ENCODE assay signal across 18 mouse cellular contexts in the genomic region with DNA sequence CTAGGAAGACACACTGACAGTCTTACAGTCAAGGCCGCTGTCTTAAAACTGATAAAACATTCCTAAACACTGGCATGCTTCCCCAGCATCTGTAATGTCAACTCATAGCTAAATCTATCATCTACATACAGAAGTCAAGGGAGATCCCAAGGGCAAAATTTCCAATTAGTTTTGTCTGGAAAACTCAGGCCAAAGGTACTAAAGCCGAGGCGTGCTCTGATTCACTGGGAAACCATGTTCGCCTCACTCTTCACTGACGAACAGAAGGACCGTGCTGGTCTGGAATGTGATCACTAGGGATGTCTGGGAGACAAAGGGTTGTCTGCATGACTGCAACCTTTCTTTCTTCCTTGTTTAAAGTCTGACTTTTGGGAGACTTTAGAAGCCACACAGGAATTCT. TPM values are rescaled to one million over a fixed set of nuclear protein-coding genes. Genes with fewer than 3 reads are reported as not detected.
DNase-seq lines count a peak whose midpoint lies in the region; ATAC-seq and TF ChIP-seq lines count a peak whose summit lies in the region.
"Had no signal": no experiment of that assay in that cellular context is flagged by ENCODE, and none has a peak within 500 bp of the region (broad histone marks: within the 10 kb centered on the region; RNA-seq: fewer than 3 reads in every experiment).

No protein-coding gene starts in this region.

- TF ChIP-seq EP300 in ES-Bruce4 (IDR thresholded peaks at IDR 0.05; ENCODE audit: insufficient read depth, low read depth, low read length): no peak

- ATAC-seq in embryonic facial prominence, embryonic 14.5 days (ENCODE audit: low read depth): no peak
- no peak for ATAC-seq in hindbrain, embryonic 14.5 days (ENCODE audit: low FRiP score)
- ATAC-seq: intestine, postnatal 0 days had no signal

- WGBS in embryonic facial prominence, embryonic 14.5 days: 65% methylated on average over 6 of the region's 6 CpGs
- whole genome bisulfite sequencing in embryonic facial prominence, embryonic 10.5 days: 65% methylated on average over 6 of the region's 6 CpGs
- WGBS in hindbrain, embryonic 10.5 days: 39% methylated on average over 6 of the region's 6 CpGs
- 39% methylated on average over 6 of the region's 6 CpGs for WGBS in hindbrain, embryonic 14.5 days

- no peaks in the 10 kb centered on the region for H3K36me3 ChIP-seq in embryonic facial prominence, embryonic 14.5 days (ENCODE audit: control insufficient read depth, insufficient read depth, low read length)
- H3K36me3 ChIP-seq in embryonic facial prominence, embryonic 10.5 days (replicated peaks): no peaks in the 10 kb centered on the region
- 0 out of 2 replicates have a peak, but pooled peaks cover 2% of the 10 kb centered on the region for H3K36me3 ChIP-seq in hindbrain, embryonic 10.5 days
- H3K36me3 ChIP-seq in hindbrain, embryonic 14.5 days (replicated peaks; ENCODE audit: control insufficient read depth, insufficient read depth): no peaks in the 10 kb centered on the region
- no peaks in the 10 kb centered on the region for H3K36me3 ChIP-seq in ES-Bruce4 (ENCODE audit: control insufficient read depth, insufficient read depth, low read length, poor library complexity, severe bottlenecking)
- H3K36me3 ChIP-seq: embryonic facial prominence, embryonic 12.5 days; forebrain, embryonic 12.5 days; hindbrain, embryonic 15.5 days; midbrain, embryonic 12.5 days had no signal

- H3K4me1 ChIP-seq in embryonic facial prominence, embryonic 14.5 days (ENCODE audit: control insufficient read depth, insufficient read depth, low read length): no peaks in the 10 kb centered on the region
- H3K4me1 ChIP-seq in embryonic facial prominence, embryonic 10.5 days: peaks cover 7% of the 10 kb centered on the region; the same call in 1 of the 2 replicates
- peaks cover 26% of the 10 kb centered on the region for H3K4me1 ChIP-seq in hindbrain, embryonic 10.5 days (replicated peaks)
- no peaks in the 10 kb centered on the region for H3K4me1 ChIP-seq in hindbrain, embryonic 14.5 days (replicated peaks; ENCODE audit: control insufficient read depth, insufficient read depth, low read length)
- H3K4me1 ChIP-seq in ES-Bruce4 (ENCODE audit: control insufficient read depth, insufficient read depth, low read length): no peaks in the 10 kb centered on the region
- H3K4me1 ChIP-seq: embryonic facial prominence, embryonic 12.5 days; hindbrain, embryonic 15.5 days; liver, embryonic 13.5 days had no signal

- no peak for TF ChIP-seq POLR2A in ES-Bruce4 (IDR thresholded peaks at IDR 0.05; ENCODE audit: insufficient read depth, low read length)

- peak; percentile 24 for DNase-seq in embryonic facial prominence, embryonic 14.5 days (ENCODE audit: low spot score)
- no peak for DNase-seq in embryonic facial prominence, embryonic 10.5 days (ENCODE audit: low spot score)
- DNase-seq in hindbrain, embryonic 10.5 days (ENCODE audit: low spot score): no peak
- no peak for DNase-seq in hindbrain, embryonic 14.5 days (ENCODE audit: low spot score)
- DNase-seq in adrenal gland, postnatal 36 days: peak; percentile 23 to 51
- DNase-seq in gastrocnemius, postnatal 36 days: no peak
- DNase-seq in left cerebral cortex, postnatal 4 days: no peak
- DNase-seq: cerebellum, postnatal 10 days; liver, embryonic 13.5 days; lung, postnatal 36 days; thymus, adult 18-20 months had no signal

- H3K27me3 ChIP-seq in embryonic facial prominence, embryonic 14.5 days (replicated peaks; ENCODE audit: control insufficient read depth, insufficient read depth, low read length): no peaks in the 10 kb centered on the region
- H3K27me3 ChIP-seq in embryonic facial prominence, embryonic 10.5 days (replicated peaks; ENCODE audit: low read depth, poor library complexity, severe bottlenecking): no peaks in the 10 kb centered on the region
- H3K27me3 ChIP-seq in hindbrain, embryonic 10.5 days (ENCODE audit: insufficient read depth, poor library complexity, severe bottlenecking): no peaks in the 10 kb centered on the region
- no peaks in the 10 kb centered on the region for H3K27me3 ChIP-seq in hindbrain, embryonic 14.5 days (ENCODE audit: control insufficient read depth, insufficient read depth, low read length)
- no peaks in the 10 kb centered on the region for H3K27me3 ChIP-seq in ES-Bruce4 (ENCODE audit: control insufficient read depth, insufficient read depth, low read length, poor library complexity, severe bottlenecking)
- H3K27me3 ChIP-seq: embryonic facial prominence, embryonic 12.5 days; forebrain, embryonic 12.5 days; hindbrain, embryonic 15.5 days; liver, embryonic 13.5 days; midbrain, embryonic 12.5 days had no signal

- no peak overlapping the region for H3K4me3 ChIP-seq in embryonic facial prominence, embryonic 14.5 days (ENCODE audit: low read depth, low read length)
- H3K4me3 ChIP-seq in embryonic facial prominence, embryonic 10.5 days: no peak overlapping the region
- H3K4me3 ChIP-seq in hindbrain, embryonic 10.5 days: no peak overlapping the region
- H3K4me3 ChIP-seq in hindbrain, embryonic 14.5 days (replicated peaks; ENCODE audit: low read length): no peak overlapping the region
- no peak overlapping the region for H3K4me3 ChIP-seq in ES-Bruce4 (ENCODE audit: low read depth, low read length)
- H3K4me3 ChIP-seq: embryonic facial prominence, embryonic 12.5 days; forebrain, embryonic 12.5 days; hindbrain, embryonic 15.5 days; liver, embryonic 13.5 days; midbrain, embryonic 12.5 days had no signal

- intact Hi-C loops in gastrocnemius, postnatal 36 days (cut with DNase I): no loop called here
- intact Hi-C loops in left cerebral cortex, postnatal 4 days (cut with DNase I): loop anchor here (5.0 kb wide), 1 partner anchor 83 kb away; no protein-coding TSS in a partner anchor

- TF ChIP-seq CTCF in ES-Bruce4 (IDR thresholded peaks at IDR 0.05; ENCODE audit: low read depth, low read length): no peak

- H3K4me2 ChIP-seq in embryonic facial prominence, embryonic 14.5 days (ENCODE audit: low read depth, low read length): no peak overlapping the region
- no peak overlapping the region for H3K4me2 ChIP-seq in hindbrain, embryonic 14.5 days (replicated peaks)
- H3K4me2 ChIP-seq: embryonic facial prominence, embryonic 12.5 days; forebrain, embryonic 12.5 days; hindbrain, embryonic 15.5 days; liver, embryonic 13.5 days; midbrain, embryonic 12.5 days had no signal

- H3K9ac ChIP-seq in embryonic facial prominence, embryonic 14.5 days (ENCODE audit: low read depth, low read length): no peak overlapping the region
- no peak overlapping the region for H3K9ac ChIP-seq in hindbrain, embryonic 14.5 days
- no peak overlapping the region for H3K9ac ChIP-seq in ES-Bruce4 (ENCODE audit: low read depth, poor library complexity, severe bottlenecking)
- H3K9ac ChIP-seq: embryonic facial prominence, embryonic 12.5 days; forebrain, embryonic 12.5 days; hindbrain, embryonic 15.5 days; liver, embryonic 13.5 days; midbrain, embryonic 12.5 days had no signal

- no peaks in the 10 kb centered on the region for H3K9me3 ChIP-seq in embryonic facial prominence, embryonic 14.5 days (ENCODE audit: control insufficient read depth, low read length)
- no peaks in the 10 kb centered on the region for H3K9me3 ChIP-seq in embryonic facial prominence, embryonic 10.5 days
- no peaks in the 10 kb centered on the region for H3K9me3 ChIP-seq in hindbrain, embryonic 10.5 days
- H3K9me3 ChIP-seq in hindbrain, embryonic 14.5 days (ENCODE audit: control insufficient read depth, low read length): no peaks in the 10 kb centered on the region
- H3K9me3 ChIP-seq in ES-Bruce4 (replicated peaks; ENCODE audit: control insufficient read depth, insufficient read depth, low read length, poor library complexity, severe bottlenecking): no peaks in the 10 kb centered on the region
- H3K9me3 ChIP-seq: embryonic facial prominence, embryonic 12.5 days; forebrain, embryonic 12.5 days; hindbrain, embryonic 15.5 days; liver, embryonic 13.5 days; midbrain, embryonic 12.5 days had no signal

- H3K27ac ChIP-seq in embryonic facial prominence, embryonic 14.5 days (replicated peaks; ENCODE audit: low read depth, low read length): no peak overlapping the region
- H3K27ac ChIP-seq in embryonic facial prominence, embryonic 10.5 days (replicated peaks): no peak overlapping the region
- H3K27ac ChIP-seq in hindbrain, embryonic 10.5 days: 0 out of 2 replicates have a peak overlapping the region, but pooled peaks have one; percentile 5
- H3K27ac ChIP-seq in hindbrain, embryonic 14.5 days: no peak overlapping the region
- peak overlapping the region; percentile 31 for H3K27ac ChIP-seq in ES-Bruce4 (ENCODE audit: insufficient read depth, low read length)
- H3K27ac ChIP-seq: embryonic facial prominence, embryonic 12.5 days; forebrain, embryonic 12.5 days; hindbrain, embryonic 15.5 days; kidney, postnatal 0 days; liver, embryonic 13.5 days; midbrain, embryonic 12.5 days had no signal

RNA-seq across cellular contexts. Expression of a gene that starts 33.0 kb away (rescaled TPM):
- 86.6 and 96.2 TPM in 2 replicates for polyA plus RNA-seq in embryonic facial prominence, embryonic 14.5 days (2014; fragmentation: Nextera tagmentation; extraction: Ambion mirVana)
- 84.9 and 89.9 TPM in 2 replicates for polyA plus RNA-seq in embryonic facial prominence, embryonic 10.5 days (2016; fragmentation: Nextera tagmentation; extraction: Ambion mirVana)
- polyA plus RNA-seq in hindbrain, embryonic 10.5 days (2016; fragmentation: Nextera tagmentation; extraction: Ambion mirVana): 92.8 and 96.1 TPM in 2 replicates
- polyA plus RNA-seq in hindbrain, embryonic 14.5 days (2014; fragmentation: Nextera tagmentation; extraction: Ambion mirVana): 148 and 151 TPM in 2 replicates
- polyA plus RNA-seq in ES-Bruce4 (2011; ENCODE audit: insufficient read depth, insufficient read length, low read depth, missing spikeins): 101 and 113 TPM in 2 replicates
- 100 to 1,000 TPM in 1 of 2 experiments, 10 to 100 TPM in 1; 96.3 to 185 TPM for total RNA-seq in adrenal gland, postnatal 36 days (2021)
- total RNA-seq in gastrocnemius, postnatal 36 days (2021): 10 to 100 TPM; 75.0 to 79.6 TPM
- total RNA-seq in left cerebral cortex, postnatal 4 days (2021): 100 to 1,000 TPM; 103 to 113 TPM

RNA-seq across cellular contexts. Expression of a gene that starts 33.1 kb away (rescaled TPM):
- 25.9 and 26.9 TPM in 2 replicates for polyA plus RNA-seq in embryonic facial prominence, embryonic 14.5 days (2014; fragmentation: Nextera tagmentation; extraction: Ambion mirVana)
- 44.5 and 46.8 TPM in 2 replicates for polyA plus RNA-seq in embryonic facial prominence, embryonic 10.5 days (2016; fragmentation: Nextera tagmentation; extraction: Ambion mirVana)
- polyA plus RNA-seq in hindbrain, embryonic 10.5 days (2016; fragmentation: Nextera tagmentation; extraction: Ambion mirVana): 36.6 and 40.0 TPM in 2 replicates
- 28.5 and 30.4 TPM in 2 replicates for polyA plus RNA-seq in hindbrain, embryonic 14.5 days (2014; fragmentation: Nextera tagmentation; extraction: Ambion mirVana)
- polyA plus RNA-seq in ES-Bruce4 (2011; ENCODE audit: insufficient read depth, insufficient read length, low read depth, missing spikeins): 15.8 and 16.1 TPM in 2 replicates
- 10 to 100 TPM; 14.1 to 17.4 TPM for total RNA-seq in adrenal gland, postnatal 36 days (2021)
- total RNA-seq in gastrocnemius, postnatal 36 days (2021): 1 to 10 TPM; 5.1 to 6.1 TPM
- total RNA-seq in left cerebral cortex, postnatal 4 days (2021): 10 to 100 TPM; 15.1 to 18.5 TPM

Comparison
In these comparisons a context has a peak if more than half of its experiments do, and no peak if none do; other contexts are left out.
1. DNase-seq: peak in embryonic facial prominence, embryonic 14.5 days (single experiment) and adrenal gland, postnatal 36 days (2 of 2); none in embryonic facial prominence, embryonic 10.5 days (single experiment), hindbrain, embryonic 10.5 days (single experiment), hindbrain, embryonic 14.5 days (single experiment), gastrocnemius, postnatal 36 days (0 of 2) and left cerebral cortex, postnatal 4 days (single experiment).
2. H3K27ac ChIP-seq: peak in hindbrain, embryonic 10.5 days (single experiment) and ES-Bruce4 (single experiment); none in embryonic facial prominence, embryonic 14.5 days (single experiment), embryonic facial prominence, embryonic 10.5 days (single experiment) and hindbrain, embryonic 14.5 days (single experiment).